Mouse (Mus musculus) inflammation-experienced regulatory T-cells (primary cell): ENCODE data around the gene Prl3a1. TPM values are rescaled to one million over a fixed set of nuclear protein-coding genes. Genes with fewer than 3 reads are reported as not detected.

ENCODE experiments used
- polyA plus RNA-seq, 2 experiments: library from polyadenylated mRNA; unstranded; fragments of 100-300 nt; shearing (Covaris generic); gene quantifications; one replicate each; pipeline ENCODE4 v1.2.1; 2017

Gene Prl3a1
- polyA plus RNA-seq = not detected

DNA sequence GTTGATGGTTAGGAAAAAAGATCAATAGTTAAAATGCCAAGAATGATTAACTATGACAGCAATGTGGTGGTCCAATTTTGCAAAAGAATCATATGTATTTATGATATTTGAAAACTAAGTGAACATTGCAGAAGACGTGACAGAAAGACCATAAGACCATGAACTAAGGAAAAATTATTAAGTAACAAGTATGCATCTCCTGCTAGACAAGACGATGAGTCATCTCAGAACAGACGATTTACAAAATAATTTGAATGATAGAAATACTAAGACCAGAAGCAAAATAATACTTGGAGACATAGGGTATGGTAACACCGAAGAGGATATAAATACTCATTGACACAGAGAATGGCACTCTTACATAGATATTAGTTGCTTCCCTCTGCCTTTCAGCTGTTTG, at the start of gene Prl3a1:
TSS of gene Prl3a1 (plus strand) at position 301 of the 400 bp plus-strand sequence.

DNA sequence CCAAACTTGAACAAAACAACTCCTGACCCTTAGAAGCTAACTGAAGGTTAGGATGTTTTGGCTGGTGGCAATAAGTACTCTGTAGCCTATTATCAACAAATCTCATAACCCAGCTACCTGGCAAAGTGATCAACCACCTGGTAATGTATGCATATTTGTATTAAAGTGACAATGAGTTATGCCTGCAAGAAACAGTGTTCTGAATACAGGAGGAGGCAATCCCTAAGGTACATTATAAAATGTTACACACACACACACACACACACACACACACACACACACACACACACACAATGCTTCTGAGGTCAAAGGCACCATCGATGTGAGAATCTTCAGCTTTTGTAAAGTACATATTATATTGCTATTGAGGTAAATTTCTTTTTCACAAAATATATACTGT, 17.7 kb upstream of the Prl3a1 start, which contains the start of gene Prl3b1:
TSS of gene Prl3b1 (plus strand) at position 301 of the 400 bp plus-strand sequence.

DNA sequence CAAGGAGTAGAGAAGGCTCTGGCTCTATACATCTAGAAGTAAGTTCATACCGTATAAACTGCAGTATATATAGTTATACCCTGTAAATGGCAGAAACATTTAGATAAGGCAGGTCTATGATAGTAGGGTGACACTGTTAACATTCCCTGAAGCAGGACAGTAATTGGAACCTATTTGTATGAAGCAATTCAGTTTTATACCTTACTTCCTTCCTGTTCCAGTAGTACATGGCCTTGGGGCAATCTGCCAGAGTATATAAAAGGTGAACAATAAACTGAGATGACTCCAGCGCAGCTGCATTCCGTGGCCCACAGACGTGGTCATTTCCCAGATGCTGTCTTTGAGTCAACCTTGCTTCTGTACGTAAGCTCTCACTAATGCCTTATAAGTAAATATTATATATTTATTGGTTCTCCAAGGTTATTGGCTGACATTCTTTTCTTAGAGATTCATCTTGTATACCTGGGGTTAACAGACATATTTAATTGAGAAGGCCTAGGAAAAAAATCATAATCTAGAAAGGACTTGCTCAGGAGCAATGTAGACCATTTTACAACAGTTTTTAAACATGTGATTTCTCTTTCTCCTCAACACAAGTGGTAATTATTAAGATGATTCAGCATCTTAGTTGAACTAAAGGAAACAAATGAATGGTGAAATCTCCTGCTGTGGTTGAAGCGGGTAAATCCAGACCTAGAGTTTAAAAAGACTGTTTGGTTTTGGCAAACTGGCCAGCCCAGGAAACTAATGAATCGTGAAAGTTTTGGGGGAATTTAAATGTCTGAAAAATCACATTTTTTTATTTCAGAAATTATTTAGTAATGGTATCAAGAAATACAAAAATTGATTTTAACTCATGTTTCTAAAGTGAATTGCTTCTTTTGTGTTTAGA, 53.3 kb downstream of the Prl3a1 start, which contains the start of gene Prl6a1:
TSS of gene Prl6a1 (plus strand) at position 294 of the 892 bp plus-strand sequence.

Other genes with a start within 250 kb of the Prl3a1 start
- gene Prl, start 201.9 kb upstream of the Prl3a1 start, polyA plus RNA-seq = under 1 TPM in 1 of 2 experiments, not detected in 1; 0.40 TPM
- gene Prl3d1, start 165.2 kb upstream of the Prl3a1 start, polyA plus RNA-seq = under 1 TPM in 1 of 2 experiments, not detected in 1; 0.33 TPM
- not detected for gene Prl3d2, start 137.7 kb upstream of the Prl3a1 start, polyA plus RNA-seq
- gene Prl3d3, start 102.6 kb upstream of the Prl3a1 start, polyA plus RNA-seq = not detected
- not detected for gene Prl3c1, start 62.8 kb upstream of the Prl3a1 start, polyA plus RNA-seq
- gene Prl3b1, start 17.6 kb upstream of the Prl3a1 start, polyA plus RNA-seq = not detected
- gene Prl6a1, start 53.2 kb downstream of the Prl3a1 start, polyA plus RNA-seq = under 1 TPM; 0.36 to 0.66 TPM
- not detected for gene Prl8a2, start 86.2 kb downstream of the Prl3a1 start, polyA plus RNA-seq
- not detected for gene Prl2b1, start 131.4 kb downstream of the Prl3a1 start, polyA plus RNA-seq
- 1 to 10 TPM in 1 of 2 experiments, not detected in 1; 1.3 TPM for gene Prl8a6, start 179.3 kb downstream of the Prl3a1 start, polyA plus RNA-seq